Mouse (Mus musculus): ENCODE results near the gene Epb41l4b. TPM values are rescaled to one million over a fixed set of nuclear protein-coding genes. Genes with fewer than 3 reads are reported as not detected.

The Epb41l4b gene
- polyA plus RNA-seq, 1 experiment from 2014 or later = 0.54 TPM

DNA sequence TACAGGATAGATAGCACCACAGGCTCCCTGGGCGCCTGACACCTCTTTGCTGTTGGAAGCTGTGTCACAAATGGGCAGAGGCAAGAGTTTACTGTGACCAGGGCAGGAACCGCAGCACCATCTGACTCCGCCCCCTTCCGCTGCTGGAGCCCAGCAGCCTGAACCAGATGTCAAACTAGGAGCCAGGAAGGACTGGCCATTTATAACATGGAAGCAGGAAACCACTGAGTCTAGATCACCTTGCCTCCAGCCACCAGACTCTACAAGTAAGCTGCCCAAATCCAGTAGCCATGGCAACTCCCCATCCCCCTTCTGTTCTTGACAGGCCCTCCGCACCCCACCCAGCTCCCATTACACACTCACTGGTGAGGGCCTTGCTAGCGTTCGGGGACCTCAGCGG is 102.8 kb downstream of the Epb41l4b start:
- no peak for ATAC-seq (ENCODE audit: low FRiP score)
- Histone ChIP-seq H3K9ac (no peak overlapping the region), H3K27me3 (peaks cover 4% of the 10 kb centered on the region; the same call in 1 of the 2 replicates), H3K9me3 (peaks cover 3% of the 10 kb centered on the region; the same call in 1 of the 2 replicates), H3K36me3 (replicated peaks) (no peaks in the 10 kb centered on the region), H3K4me2 (no peak overlapping the region), H3K27ac (no peak overlapping the region), H3K4me3 (replicated peaks) (no peak overlapping the region), H3K4me1 (peaks cover 14% of the 10 kb centered on the region)
- 72% methylated on average over 8 of the region's 8 CpGs for WGBS

DNA sequence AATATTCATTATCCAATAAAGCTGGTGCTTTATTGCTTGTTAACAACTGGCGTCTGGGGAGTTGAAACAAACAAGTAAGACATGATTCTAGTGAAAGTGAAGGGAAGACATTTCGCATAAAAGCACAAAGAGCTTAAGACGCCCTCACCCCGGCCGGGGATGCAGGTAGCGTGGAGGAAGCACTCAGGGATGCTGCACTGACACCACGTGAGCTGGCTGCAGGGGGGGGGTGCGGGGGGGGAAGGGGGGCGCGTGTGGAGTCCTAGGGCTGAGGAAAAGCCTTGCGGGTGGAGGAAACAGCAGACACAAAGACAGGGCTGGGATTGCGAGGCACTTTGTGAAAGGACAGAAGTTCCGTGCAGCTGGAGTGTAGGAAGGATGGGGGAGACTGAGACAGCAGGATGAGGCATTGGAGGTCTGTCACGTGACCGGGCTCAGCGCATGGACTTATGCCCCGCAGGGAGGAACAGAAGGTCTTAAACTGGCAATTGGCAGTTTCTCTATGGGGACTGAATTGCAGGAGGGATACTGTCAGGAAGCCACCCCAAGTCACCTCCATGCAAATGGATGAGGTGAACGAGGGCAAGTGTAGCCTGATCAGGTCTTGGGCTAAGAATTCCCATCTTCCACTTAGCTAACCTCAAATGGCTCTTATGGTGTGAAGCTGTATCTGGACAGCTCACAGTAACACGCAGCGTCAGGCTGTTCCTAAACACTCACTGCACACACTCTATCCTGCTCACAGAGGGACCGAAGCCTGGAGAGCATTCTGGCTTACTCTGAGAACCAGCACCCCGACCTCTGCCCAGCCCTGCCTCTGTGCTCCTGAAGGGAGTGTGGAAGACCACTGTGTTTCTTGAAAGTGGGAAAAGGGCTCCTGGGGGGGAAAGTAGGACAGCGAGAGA is 103.9 kb downstream of the Epb41l4b start:
- Histone ChIP-seq H3K4me1 (peaks cover 14% of the 10 kb centered on the region), H3K9me3 (peaks cover 3% of the 10 kb centered on the region; the same call in 1 of the 2 replicates), H3K4me2 (peak overlapping the region; percentile 68), H3K27me3 (peaks cover 4% of the 10 kb centered on the region; the same call in 1 of the 2 replicates), H3K4me3 (replicated peaks) (peak overlapping the region; percentile 38), H3K36me3 (replicated peaks) (no peaks in the 10 kb centered on the region), H3K27ac (no peak overlapping the region), H3K9ac (peak overlapping the region; percentile 36; the same call in 1 of the 2 replicates)
- ATAC-seq (ENCODE audit: low FRiP score) = peak; percentile 86
- WGBS = 10% methylated on average over 20 of the region's 23 CpGs

DNA sequence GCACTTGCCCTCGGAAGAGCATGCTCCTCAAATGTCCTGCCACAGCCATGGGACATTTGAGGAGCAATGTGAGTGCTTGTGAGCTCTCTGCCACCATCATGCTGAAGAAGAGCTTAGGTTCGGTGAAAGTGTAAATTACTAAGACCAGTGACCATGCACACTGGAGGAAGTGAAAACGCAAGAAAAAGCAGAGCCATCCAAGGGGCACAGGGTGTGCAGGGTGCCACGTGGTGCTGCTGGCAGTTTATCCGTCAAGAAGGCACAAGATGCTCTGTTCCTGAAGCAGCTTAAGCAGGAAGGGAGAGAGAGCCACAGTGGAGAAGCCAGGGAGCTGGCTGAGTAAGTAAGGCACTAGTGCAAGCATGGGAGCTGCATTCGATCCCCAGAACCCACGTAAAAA is 105.7 kb downstream of the Epb41l4b start:
- 74% methylated on average over 7 of the region's 7 CpGs for WGBS
- no peak overlapping the region for H3K4me2 ChIP-seq

GRCm38 (mm10) chr4:57034169-57034568 is 109.1 kb downstream of the Epb41l4b start:
- WGBS = 80% methylated on average over 5 of the region's 5 CpGs
- no peak overlapping the region for H3K4me3 ChIP-seq (replicated peaks)
- no peak for ATAC-seq (ENCODE audit: low FRiP score)
- peaks cover 4% of the 10 kb centered on the region; the same call in 1 of the 2 replicates for H3K27me3 ChIP-seq
- peaks cover 6% of the 10 kb centered on the region for H3K4me1 ChIP-seq
- H3K27ac ChIP-seq = no peak overlapping the region
- no peaks in the 10 kb centered on the region for H3K9me3 ChIP-seq
- no peak overlapping the region for H3K9ac ChIP-seq
- no peaks in the 10 kb centered on the region for H3K36me3 ChIP-seq (replicated peaks)
- H3K4me2 ChIP-seq = no peak overlapping the region

More for the DNA sequence above, 105.7 kb downstream of the Epb41l4b start:
- Histone ChIP-seq H3K9me3 (peaks cover 3% of the 10 kb centered on the region; the same call in 1 of the 2 replicates), H3K36me3 (replicated peaks) (no peaks in the 10 kb centered on the region), H3K9ac (no peak overlapping the region), H3K4me1 (peaks cover 14% of the 10 kb centered on the region), H3K27ac (no peak overlapping the region), H3K4me3 (replicated peaks) (no peak overlapping the region), H3K27me3 (peaks cover 4% of the 10 kb centered on the region; the same call in 1 of the 2 replicates)
- ATAC-seq (ENCODE audit: low FRiP score) = no peak

DNA sequence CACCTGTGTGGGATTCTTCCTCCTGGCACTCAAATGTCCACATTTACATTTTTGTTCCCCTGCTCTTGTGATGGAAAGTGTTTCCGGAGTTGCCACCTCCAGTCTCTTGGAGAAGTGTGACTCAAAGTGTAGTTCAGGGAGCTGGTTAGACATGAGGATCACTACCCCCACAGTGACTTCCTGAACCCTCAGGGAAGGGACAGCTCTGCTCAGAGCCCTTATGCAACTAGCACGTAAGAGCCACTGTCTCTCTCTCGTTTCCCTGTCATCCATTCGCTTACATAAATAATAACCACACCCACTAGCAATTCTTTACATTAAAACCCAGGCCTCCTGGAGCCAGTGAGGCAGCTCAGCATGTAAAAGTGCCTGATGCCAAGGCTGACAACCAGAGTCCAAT is 111.8 kb downstream of the Epb41l4b start:
- 83% methylated on average over 4 of the region's 4 CpGs for WGBS
- Histone ChIP-seq H3K36me3 (replicated peaks) (no peaks in the 10 kb centered on the region), H3K4me1 (no peaks in the 10 kb centered on the region), H3K4me3 (replicated peaks) (no peak overlapping the region), H3K9me3 (no peaks in the 10 kb centered on the region), H3K27me3 (no peaks in the 10 kb centered on the region; the same call in 1 of the 2 replicates), H3K9ac (no peak overlapping the region), H3K27ac (no peak overlapping the region), H3K4me2 (no peak overlapping the region)
- no peak for ATAC-seq (ENCODE audit: low FRiP score)

DNA sequence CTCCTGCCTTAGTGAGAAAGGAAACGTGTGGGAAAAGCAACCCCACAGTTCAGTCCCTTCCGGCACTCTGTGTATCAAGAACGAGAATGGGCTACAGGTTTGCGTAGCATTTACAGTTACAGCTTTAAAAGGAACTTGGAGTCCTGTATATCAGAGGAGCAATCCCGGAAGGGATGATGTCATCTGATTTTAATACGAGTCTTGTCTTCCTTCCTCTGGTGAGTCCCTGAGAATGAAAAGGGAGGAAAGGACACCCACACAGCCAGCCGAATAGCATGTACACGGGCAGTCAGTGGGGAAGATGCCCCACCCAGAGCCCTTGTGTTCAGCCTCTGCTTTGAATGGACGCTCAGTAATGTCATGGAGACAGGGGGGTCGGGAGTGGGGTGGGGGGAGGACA is 115.3 kb downstream of the Epb41l4b start:
- ATAC-seq (ENCODE audit: low FRiP score) = no peak
- no peaks in the 10 kb centered on the region for H3K9me3 ChIP-seq
- WGBS = 62% methylated on average over 10 of the region's 10 CpGs
- no peak overlapping the region for H3K9ac ChIP-seq
- no peak overlapping the region for H3K27ac ChIP-seq
- H3K27me3 ChIP-seq = no peaks in the 10 kb centered on the region
- H3K4me3 ChIP-seq (replicated peaks) = no peak overlapping the region
- H3K4me2 ChIP-seq = no peak overlapping the region
- H3K4me1 ChIP-seq = no peaks in the 10 kb centered on the region
- H3K36me3 ChIP-seq (replicated peaks) = no peaks in the 10 kb centered on the region

DNA sequence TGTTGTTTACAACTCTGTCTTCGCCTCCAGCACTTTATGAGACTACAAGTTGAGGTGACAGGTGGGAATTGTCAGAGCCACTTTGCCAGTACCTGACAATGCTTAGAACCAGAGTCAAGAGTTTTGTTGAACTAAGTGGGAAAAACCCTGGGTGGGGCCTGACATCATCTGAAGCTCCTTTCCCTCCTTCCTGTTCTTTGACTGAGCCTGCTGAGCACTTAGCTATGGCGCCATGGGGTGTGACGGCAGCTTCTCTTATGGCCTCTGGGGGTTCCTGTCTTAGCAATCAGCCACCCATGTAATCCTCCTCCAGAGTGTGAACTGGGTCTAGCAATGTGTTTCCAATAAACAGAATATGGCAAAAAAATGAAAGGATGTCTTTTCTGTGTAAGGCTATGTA is 119.7 kb downstream of the Epb41l4b start:
- Histone ChIP-seq H3K36me3 (replicated peaks) (no peaks in the 10 kb centered on the region), H3K9me3 (no peaks in the 10 kb centered on the region), H3K4me1 (no peaks in the 10 kb centered on the region), H3K27ac (no peak overlapping the region), H3K4me3 (replicated peaks) (no peak overlapping the region), H3K4me2 (no peak overlapping the region), H3K27me3 (no peaks in the 10 kb centered on the region), H3K9ac (no peak overlapping the region)
- 82% methylated on average over 3 of the region's 3 CpGs for whole genome bisulfite sequencing
- no peak for ATAC-seq (ENCODE audit: low FRiP score)

GRCm38 (mm10) chr4:57021288-57021687 is 121.9 kb downstream of the Epb41l4b start:
- Histone ChIP-seq H3K9me3 (no peaks in the 10 kb centered on the region), H3K4me1 (no peaks in the 10 kb centered on the region), H3K27me3 (peaks cover 7% of the 10 kb centered on the region; the same call in 1 of the 2 replicates), H3K9ac (no peak overlapping the region), H3K4me3 (replicated peaks) (no peak overlapping the region), H3K4me2 (no peak overlapping the region), H3K36me3 (replicated peaks) (no peaks in the 10 kb centered on the region), H3K27ac (no peak overlapping the region)
- WGBS = 82% methylated on average over 3 of the region's 3 CpGs
- no peak for ATAC-seq (ENCODE audit: low FRiP score)

GRCm38 (mm10) chr4:57017229-57017628 is 126.0 kb downstream of the Epb41l4b start:
- Histone ChIP-seq H3K27me3 (peaks cover 9% of the 10 kb centered on the region; the same call in 1 of the 2 replicates), H3K9ac (no peak overlapping the region), H3K4me1 (no peaks in the 10 kb centered on the region), H3K36me3 (replicated peaks) (no peaks in the 10 kb centered on the region), H3K4me3 (replicated peaks) (no peak overlapping the region), H3K27ac (no peak overlapping the region), H3K4me2 (no peak overlapping the region), H3K9me3 (no peaks in the 10 kb centered on the region)
- 21% methylated on average over 5 of the region's 5 CpGs for WGBS
- 0 out of 2 replicates have a peak, but pooled peaks have one; percentile 23 for ATAC-seq (ENCODE audit: low FRiP score)

DNA sequence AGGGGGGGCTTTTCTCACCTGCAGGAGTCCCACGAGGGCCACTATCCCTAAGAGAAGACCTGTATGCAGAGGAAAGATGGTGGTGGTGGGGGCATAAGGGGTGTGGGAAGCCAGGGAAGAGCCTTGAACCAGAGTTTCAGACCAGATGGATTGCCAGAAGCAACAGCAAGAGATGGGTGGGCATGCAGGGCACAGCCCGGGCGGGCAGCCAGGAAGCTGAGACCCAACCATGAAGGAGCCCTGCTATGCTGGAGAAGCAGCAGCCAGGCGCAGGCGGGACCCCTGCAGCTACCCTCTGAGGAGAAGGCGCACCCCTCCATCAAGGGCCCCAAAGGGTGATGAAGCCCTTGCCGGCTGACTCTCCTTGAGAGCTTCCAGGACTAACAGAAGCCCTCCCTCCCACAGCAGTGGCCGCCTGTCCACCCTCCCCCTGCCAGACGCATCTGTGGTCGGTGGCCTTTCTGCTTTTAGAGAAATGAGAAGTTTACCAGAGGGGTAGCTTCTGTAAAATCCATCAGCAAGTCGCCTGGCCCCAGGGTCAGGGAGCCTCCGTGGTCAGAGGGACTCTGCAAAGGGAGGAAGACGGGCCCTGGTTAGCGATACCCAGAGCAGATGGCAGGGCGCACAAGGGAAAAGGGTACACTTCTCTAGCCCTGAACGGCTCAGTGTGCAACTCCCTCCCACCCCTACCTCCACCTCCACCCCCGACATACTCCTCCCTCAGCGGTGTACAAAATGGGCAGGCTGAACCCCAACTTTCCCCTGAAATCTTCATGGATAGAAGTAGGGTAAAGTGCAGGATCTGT is 126.7 kb downstream of the Epb41l4b start:
- Histone ChIP-seq H3K27ac (no peak overlapping the region), H3K4me3 (replicated peaks) (no peak overlapping the region), H3K4me2 (no peak overlapping the region), H3K27me3 (peaks cover 9% of the 10 kb centered on the region; the same call in 1 of the 2 replicates), H3K9me3 (no peaks in the 10 kb centered on the region), H3K9ac (no peak overlapping the region), H3K4me1 (no peaks in the 10 kb centered on the region), H3K36me3 (replicated peaks) (no peaks in the 10 kb centered on the region)
- ATAC-seq (ENCODE audit: low FRiP score) = no peak
- WGBS = 55% methylated on average over 18 of the region's 18 CpGs

DNA sequence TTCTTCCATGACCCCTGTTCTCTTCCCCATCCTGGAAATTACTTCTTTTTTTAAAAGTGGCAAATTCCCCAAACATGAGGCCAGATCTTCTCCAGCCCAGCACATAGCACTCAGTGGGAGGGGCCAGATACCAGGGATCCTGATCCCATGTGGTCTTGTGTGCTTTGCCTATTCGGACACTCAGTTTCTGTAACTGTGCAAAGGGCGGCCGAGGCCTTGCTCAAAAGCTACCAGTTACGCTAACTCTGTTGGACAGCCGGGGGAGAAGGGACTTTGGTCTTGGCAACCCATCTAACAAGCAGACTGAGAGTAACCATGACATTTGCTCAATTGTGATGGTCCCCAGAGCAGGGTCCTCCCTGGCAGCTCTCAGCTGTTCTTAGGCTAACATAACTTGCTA is 128.2 kb downstream of the Epb41l4b start:
- Histone ChIP-seq H3K9ac (no peak overlapping the region), H3K4me2 (no peak overlapping the region), H3K27ac (no peak overlapping the region), H3K36me3 (replicated peaks) (no peaks in the 10 kb centered on the region), H3K9me3 (no peaks in the 10 kb centered on the region), H3K4me3 (replicated peaks) (no peak overlapping the region), H3K27me3 (peaks cover 9% of the 10 kb centered on the region; the same call in 1 of the 2 replicates), H3K4me1 (no peaks in the 10 kb centered on the region)
- ATAC-seq (ENCODE audit: low FRiP score) = no peak
- WGBS = 89% methylated on average over 5 of the region's 5 CpGs

DNA sequence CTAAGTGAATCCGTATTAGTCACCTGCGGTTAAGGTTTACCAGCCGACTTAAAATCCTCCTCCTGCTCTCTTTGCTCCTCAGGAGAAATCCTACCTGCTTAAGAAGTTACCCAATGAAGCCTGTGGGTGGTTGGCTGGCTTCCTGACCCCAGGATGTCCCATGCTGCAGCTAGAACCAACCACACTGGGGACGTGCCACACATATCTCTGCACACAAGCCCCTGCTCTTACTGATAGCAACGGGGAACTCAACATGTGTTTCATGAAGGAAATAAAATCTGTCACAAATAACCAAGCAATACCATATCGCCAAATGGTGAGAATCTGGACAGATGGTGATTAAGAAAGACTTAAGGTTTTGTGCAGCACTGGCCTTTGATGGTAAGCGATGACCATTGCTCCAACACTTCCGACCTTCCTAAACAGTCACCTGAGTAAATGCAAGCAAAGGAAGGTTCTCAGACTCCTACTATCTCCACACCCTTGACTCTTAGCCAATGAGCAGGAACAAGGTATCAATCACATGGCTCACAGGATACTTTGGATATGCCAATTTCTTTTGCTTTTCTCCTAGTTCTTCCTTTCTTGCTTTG is 131.7 kb downstream of the Epb41l4b start:
- H3K36me3 ChIP-seq (replicated peaks) = no peaks in the 10 kb centered on the region
- H3K4me2 ChIP-seq = no peak overlapping the region
- no peaks in the 10 kb centered on the region for H3K4me1 ChIP-seq
- H3K4me3 ChIP-seq (replicated peaks) = no peak overlapping the region
- no peak for ATAC-seq (ENCODE audit: low FRiP score)
- H3K9ac ChIP-seq = no peak overlapping the region
- H3K27me3 ChIP-seq = peaks cover 4% of the 10 kb centered on the region; the same call in 1 of the 2 replicates
- H3K27ac ChIP-seq = no peak overlapping the region
- no peaks in the 10 kb centered on the region for H3K9me3 ChIP-seq
- 68% methylated on average over 8 of the region's 8 CpGs for WGBS

Data from forebrain, embryonic 12.5 days (tissue).